Mouse (Mus musculus) adrenal gland, postnatal 10 days (tissue): ENCODE measurements around the gene Kng2. TPM values are rescaled to one million over a fixed set of nuclear protein-coding genes. Genes with fewer than 3 reads are reported as not detected.
"Not testable (repeated sequence)": the region's sequence is repeated elsewhere in the genome, so short reads cannot be mapped to it uniquely, and the experiment has no call there.

Source experiments
- DNase-seq: peaks from one replicate; pipeline ENCODE4 v3.0.0; 2021; ENCODE audit warnings: mixed read lengths
- long read RNA-seq, 2 experiments: library from polyadenylated mRNA; stranded (forward); transcript quantifications; one replicate each; pipeline ENCODE4 v2.0.0; 2021
- total RNA-seq, 2 experiments: library from RNA; stranded (reverse); gene quantifications; 2 replicates each; pipeline ENCODE4 v1.2.3; 2021

Kng2 gene
- total RNA-seq = 10 to 100 TPM; 27.4 to 62.7 TPM
- long read RNA-seq, experiment 1, transcript Kng2-203 (11 exons, 1,577 nt) = major isoform, 79 of 139 reads
- long read RNA-seq, experiment 1, partial matches to known transcripts = 3 of 139 reads
- long read RNA-seq, experiment 1, other reads (novel, unspliced or antisense) = 56 of 139 reads
- long read RNA-seq, experiment 2, transcript Kng2-203 (11 exons, 1,577 nt) = major isoform, 25 of 60 reads
- long read RNA-seq, experiment 2, partial matches to known transcripts = 32 of 60 reads
- long read RNA-seq, experiment 2, other reads (novel, unspliced or antisense) = 3 of 60 reads

DNA sequence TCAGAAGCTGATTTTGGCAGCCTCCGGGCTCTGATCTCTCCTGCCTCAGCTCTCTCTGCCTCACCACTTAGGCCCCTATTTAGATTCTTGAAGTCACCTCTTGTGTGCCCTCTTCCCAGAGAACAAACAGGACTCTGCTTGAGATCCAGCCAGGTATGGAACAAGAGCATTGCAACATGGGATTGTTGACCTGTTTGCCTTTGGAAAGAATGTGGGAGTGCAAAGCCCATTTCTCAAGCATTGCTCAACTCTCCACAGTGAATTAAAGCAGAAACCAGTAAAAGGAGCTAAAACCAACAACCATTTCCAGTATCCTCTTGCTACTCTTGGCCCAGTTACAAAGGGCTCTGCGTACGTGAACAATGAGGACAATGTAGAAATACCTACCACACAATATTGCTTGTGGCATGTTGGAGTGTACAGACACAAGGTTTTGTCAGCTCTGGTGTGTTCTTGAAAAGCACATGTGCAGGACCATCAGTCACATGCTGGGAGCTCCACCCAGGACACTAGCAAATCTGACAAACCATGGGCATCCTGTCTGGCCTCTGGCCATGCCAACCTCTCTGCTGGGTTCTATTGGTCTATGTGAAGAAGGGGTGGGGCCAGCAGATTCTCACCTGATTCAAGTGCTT is at the start of gene Kng2:
TSS of gene Kng2 (minus strand) at position 517 of the 635 bp plus-strand sequence.
- peak; percentile 33 for DNase-seq

GRCm38 (mm10) chr16:23077516-23077915 is 48.2 kb upstream of the Kng2 start:
- peak; percentile 26 for DNase-seq

DNA sequence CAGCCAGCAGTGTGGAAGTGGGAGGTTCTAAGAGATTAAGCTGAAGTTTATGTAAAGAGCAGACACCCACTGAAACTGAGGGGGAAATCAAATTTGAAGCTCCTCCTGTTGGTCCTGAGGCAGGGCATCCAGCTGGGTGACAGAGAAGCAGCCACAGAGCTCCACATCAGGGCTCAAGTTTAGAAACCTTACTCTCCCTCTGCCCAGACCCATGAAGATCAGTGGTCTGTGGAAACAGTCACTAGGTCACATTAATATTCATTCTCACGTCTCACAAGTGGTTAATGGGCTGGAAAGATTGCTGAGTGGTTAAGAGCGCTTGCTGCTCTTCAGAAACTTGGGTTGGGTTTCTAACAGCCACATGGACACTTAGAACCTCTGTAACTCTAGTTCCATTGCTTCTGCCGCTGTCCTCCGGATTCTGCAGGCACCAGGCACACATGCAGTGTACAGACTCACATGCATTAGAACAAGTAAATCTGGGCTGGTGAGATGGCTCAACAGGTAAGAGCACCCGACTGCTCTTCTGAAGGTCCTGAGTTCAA is 31.6 kb upstream of the Kng2 start:
- not testable (repeated sequence) for DNase-seq

DNA sequence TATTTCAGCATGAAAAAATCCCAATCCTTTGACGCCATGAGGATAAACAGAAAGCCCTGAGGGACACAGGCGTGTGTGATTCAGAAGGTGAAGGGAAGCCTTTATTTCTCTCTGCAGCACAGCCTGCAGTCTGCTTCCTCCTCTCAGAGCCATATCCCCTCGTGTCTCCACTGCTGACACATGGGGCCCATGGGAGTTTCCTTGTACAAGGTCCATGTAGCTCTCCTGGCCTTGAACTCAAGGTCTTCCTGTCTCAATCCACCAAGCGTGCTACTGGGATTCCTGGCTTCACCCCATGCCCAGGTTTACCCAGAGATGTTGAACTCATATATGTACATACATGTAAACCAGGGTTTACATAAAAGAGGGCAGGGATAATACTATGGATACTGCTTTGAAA is 30.3 kb upstream of the Kng2 start:
- DNase-seq = peak; percentile 19

DNA sequence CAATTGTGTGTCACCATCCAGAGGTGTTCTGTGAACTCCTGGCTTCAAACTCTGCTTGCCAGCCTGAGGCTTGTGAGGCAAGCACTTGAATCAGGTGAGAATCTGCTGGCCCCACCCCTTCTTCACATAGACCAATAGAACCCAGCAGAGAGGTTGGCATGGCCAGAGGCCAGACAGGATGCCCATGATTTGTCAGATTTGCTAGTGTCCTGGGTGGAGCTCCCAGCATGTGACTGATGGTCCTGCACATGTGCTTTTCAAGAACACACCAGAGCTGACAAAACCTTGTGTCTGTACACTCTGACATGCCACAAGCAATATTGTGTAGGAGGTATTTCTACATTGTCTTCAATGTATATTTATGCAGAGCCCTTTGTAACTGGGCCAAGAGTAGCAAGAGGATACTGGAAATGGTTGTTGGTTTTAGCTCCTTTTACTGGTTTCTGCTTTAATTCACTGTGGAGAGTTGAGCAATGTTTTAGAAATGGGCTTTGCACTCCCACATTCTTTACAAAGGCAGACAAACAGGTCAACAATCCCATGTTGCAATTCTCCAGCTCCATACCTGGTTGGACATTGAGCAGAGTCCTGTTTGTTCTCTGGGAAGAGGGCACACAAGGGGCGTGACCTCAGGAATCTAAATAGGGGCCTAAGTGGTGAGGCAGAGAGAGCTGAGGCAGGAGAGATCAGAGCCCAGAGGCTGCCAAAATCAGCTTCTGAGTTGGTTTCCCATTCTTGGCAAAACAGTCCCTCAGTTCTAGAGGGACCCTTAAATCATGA is 28.6 kb upstream of the Kng2 start, which contains the start of gene Kng1:
TSS of gene Kng1 (plus strand) at position 198 of the 780 bp plus-strand sequence.
- DNase-seq = not testable (repeated sequence)

- DNase-seq = peak; percentile 28
These were observed 17.0 kb upstream of the Kng2 start for GRCm38 (mm10) chr16:23046319-23046718.

DNA sequence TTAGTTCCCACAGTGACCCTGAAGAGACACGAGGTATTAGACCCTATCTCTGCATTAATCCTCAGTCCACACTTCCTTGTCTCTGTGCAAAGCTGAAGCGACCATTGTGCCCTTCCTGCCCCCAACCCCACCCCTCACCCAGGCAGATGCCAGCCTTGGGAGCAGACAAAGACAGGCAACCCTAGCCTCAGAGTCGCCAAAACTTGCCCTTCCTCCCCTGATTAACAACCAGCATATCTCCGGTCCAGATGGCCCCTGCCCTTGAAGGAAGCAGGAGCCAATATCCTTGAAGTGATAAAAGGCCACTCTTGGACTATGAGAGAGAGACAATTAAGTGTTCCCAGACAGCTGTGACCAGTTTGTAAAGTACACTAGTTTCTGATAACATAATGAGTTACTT is 11.6 kb upstream of the Kng2 start:
- DNase-seq = no peak

- DNase-seq = no peak
These were observed 10.0 kb upstream of the Kng2 start for GRCm38 (mm10) chr16:23039281-23039680.

- DNase-seq = no peak
These were observed 8.5 kb upstream of the Kng2 start for GRCm38 (mm10) chr16:23037744-23038143.

GRCm38 (mm10) chr16:23033673-23034072 is 4.4 kb upstream of the Kng2 start:
- DNase-seq = no peak

GRCm38 (mm10) chr16:23030673-23031435 is 1.6 kb upstream of the Kng2 start:
- DNase-seq = peak; percentile 25

GRCm38 (mm10) chr16:23027341-23027740 is 1.9 kb downstream of the Kng2 start:
- peak; percentile 60 for DNase-seq

DNA sequence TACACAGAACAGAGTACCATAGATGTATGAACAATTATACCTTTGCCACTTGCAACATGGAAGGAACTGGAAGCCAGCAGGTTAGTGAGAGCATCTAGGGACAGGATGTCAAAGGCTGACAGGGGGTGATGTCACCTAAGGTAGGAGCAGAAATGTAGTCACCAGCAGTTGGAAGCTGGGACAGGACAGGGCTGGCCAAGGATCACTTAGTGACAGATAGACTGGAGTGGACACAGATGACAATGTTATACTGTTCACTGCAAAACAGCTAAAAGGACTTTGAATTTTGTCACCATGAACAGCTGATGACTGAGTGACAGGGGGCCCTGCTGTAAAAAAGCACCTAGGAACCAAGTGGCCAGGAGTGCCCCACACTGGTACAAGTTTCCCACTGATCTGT is 2.7 kb downstream of the Kng2 start:
- no peak for DNase-seq

DNA sequence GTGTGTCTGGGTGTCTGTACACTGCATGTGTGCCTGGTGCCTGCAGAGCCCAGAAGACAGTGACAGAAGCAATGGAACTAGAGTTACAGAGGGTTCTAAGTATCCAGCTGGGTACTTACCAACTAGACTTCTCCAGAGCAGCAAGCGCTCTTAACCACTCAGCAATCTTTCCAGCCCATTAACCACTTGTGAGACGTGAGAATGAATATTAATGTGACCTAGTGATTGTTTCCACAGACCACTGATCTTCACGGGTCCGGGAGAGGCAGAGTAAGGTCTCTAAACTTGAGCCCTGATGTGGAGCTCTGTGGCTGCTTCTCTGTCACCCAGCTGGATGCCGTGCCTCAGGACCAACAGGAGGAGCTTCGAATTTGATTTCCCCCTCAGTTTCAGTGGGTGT is 4.2 kb downstream of the Kng2 start:
- DNase-seq = no peak

- not testable (repeated sequence) for DNase-seq
These were observed 8.7 kb downstream of the Kng2 start for GRCm38 (mm10) chr16:23020571-23020970.

GRCm38 (mm10) chr16:23014645-23015044 is 14.6 kb downstream of the Kng2 start:
- not testable (repeated sequence) for DNase-seq

GRCm38 (mm10) chr16:23013786-23014185 is 15.5 kb downstream of the Kng2 start:
- DNase-seq = not testable (repeated sequence)

- DNase-seq = peak; percentile 16
These were observed 32.3 kb downstream of the Kng2 start for GRCm38 (mm10) chr16:22996951-22997350.

DNA sequence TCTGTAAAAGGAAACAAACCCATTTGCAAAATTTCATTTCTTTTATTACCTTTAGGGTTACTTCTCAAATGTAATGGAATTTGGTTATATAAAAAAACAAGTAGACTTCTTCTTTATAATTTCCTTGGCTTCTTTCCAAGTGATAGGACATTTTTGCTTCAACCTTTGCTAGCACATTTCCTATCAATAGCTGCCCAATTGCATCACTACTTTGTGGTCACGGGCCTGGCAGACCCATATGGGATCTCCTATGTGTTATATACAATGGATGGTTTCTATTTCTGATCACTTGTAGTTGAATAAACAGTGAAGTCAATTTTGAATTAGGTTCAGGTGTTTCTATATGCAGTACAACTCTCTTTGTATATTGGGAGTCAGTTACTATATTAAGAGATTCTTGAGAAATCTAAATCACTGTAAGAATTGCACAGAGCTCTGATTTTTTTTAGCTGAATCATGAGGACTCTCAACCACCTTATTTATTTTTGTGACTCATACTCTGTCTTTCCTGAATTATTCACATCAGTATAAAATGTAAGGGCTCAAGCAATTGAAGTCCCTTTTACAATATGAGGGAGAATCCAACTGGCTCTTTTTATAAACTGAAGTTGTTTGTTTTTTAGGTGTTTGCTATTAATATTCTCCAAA is 61.8 kb downstream of the Kng2 start:
- DNase-seq = no peak

GRCm38 (mm10) chr16:22963293-22963692 is 66.0 kb downstream of the Kng2 start:
- no peak for DNase-seq

DNA sequence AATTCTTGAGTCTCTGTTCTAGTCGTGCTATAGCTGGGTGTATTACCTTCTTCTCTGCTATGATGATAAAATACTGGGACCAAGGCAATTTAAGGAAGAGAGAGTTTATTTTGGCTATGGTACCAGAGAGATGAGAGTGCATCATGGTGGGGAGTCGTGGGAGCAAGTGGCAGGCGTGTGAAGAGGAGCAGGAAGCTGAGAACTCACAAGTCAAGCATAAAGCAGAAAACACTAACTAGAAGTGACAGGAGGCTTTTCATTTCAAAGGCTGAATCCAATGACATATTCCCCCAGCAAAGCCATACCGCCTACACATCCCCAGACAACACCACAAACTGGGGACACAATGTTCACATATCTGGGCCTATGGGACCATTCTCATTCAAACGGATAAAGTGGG is 67.0 kb downstream of the Kng2 start:
- DNase-seq = no peak
